Mouse (Mus musculus) C3H10T1/2 (cell line): ENCODE results near the gene Cacna1e. TPM values are rescaled to one million over a fixed set of nuclear protein-coding genes. Genes with fewer than 3 reads are reported as not detected.

Experiments used
- polyA plus RNA-seq, 2 experiments: library from polyadenylated mRNA; unstranded; fragments of >200 nt; fragmentation: generic; extraction: Trizol; gene quantifications; one replicate each; pipeline ENCODE4 v1.2.1; 2012; ENCODE audit warnings: missing spikeins in 2 of 2

The Cacna1e gene
- not detected for polyA plus RNA-seq

DNA sequence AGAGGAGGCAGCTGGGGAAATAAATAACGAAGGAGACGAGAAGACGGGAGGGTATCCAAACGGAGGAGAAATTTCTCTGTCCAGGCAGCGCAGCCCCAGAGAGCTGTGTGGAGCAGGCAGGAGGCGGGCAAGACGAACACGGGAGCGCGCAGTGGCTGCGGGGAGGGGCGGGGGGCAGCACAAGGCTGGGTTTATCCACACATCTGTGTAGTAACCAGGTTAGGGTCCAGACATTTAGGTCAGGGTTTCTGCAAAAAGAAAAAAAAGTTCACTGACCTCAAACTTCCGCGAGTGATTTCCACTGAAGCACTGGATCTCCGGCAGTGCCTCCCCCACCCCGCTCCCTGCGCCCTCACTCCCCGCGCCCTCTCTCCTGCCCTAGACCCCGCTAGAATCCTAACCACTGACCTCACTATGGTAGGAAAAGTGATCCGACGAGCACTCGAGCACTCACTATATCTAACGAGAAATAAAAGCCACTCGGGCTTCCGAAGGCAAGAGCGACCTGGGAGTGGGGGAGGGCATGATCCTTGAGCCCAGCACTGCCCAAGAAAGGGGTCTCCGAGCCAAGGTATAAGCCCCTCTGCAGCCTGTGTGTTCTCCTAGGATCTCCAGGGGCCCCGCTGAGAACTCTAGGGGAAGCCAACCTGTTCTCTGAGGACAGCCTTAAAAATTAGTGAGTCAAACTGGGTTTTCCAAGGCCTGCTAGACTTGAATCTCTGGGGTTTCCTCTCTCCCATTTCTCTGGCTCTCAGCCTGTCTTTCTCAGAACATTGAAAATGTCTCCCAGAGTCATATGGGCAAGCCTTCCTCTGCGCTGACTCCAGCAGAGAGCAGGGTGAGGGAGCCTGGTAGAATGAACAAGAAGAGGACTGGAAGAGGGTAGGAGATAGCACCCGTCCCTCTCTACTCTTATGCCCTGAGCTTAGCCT lies at the start of gene Cacna1e:
Gene Cacna1e, minus strand, starts transcription at position 227 of the 932 bp plus-strand sequence.

Other genes starting within 250 kb of the Cacna1e start
- 10 to 100 TPM; 10.7 to 21.5 TPM for gene Ier5, start 215.1 kb upstream of the Cacna1e start, polyA plus RNA-seq